Mouse (Mus musculus): Measurements from ENCODE around the gene Ap1b1.

The Ap1b1 gene

DNA sequence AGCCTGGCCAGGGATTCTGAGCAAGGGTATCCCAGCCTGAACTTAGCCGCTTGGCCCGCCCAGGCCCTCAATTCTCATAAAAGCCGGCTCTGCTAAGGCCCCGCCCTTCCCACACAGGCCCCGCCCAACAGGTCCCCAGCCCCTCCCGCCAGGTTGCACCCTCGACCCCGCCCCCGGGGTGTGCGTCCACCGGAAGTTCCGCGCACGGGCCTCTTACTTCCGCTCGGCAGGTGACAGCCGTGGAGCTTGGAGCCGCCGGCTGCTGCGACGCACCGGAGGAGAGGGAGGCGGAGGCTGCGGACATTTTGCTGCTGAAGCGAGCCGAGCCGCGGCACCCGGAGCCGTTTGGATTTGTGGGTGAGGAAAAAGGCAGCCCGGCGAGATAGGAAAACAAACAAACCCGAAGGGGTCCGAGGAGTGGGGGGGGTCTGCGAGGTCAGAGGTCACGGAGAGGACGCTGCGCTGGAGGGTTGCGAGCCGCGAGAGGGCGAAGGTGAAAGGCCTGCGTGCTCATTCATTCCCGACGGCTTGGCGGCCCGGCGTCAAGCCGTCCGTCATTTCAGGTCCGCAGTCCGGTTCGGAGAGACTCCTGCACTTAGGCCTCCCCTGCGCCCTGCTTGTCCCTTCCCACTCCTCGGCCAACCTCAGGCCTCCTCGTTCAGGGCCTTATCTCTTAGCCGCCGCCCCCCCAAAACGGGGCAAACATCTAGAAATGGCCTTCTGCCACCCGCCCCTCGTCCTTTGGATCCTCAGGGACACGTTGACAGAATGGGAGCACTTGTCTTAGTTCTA lies at the start of gene Ap1b1:
Ap1b1 (plus strand) TSS at position 130 of the 792 bp plus-strand sequence.
- peak; percentile 84 for DNase-seq (ENCODE audit: low read depth)

DNA sequence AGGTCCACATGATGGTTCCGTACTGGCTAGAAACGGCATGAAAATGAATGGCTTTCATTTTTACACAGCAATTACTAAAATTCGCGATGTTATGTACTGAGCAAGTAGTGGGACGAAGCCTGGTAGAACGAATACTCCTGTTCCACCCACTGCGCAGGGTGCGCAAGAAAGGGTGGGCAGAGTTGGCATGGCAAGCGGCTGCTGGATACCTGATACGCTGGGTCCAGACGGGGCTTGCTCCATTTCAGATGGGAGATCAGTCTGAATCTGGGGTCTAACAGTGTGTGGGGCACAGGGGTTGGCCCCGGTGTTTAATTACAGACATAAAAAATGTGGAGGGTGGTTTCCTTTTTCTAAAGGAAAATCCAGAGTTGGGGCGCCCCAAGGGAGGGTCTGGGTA lies 40.1 kb upstream of the Ap1b1 start:
- no peak for DNase-seq (ENCODE audit: low read depth)

GRCm38 (mm10) chr11:4946947-4947812 lies 39.4 kb upstream of the Ap1b1 start:
- DNase-seq (ENCODE audit: low read depth), result no peak

- no peak for DNase-seq (ENCODE audit: low read depth)
These were observed 38.8 kb upstream of the Ap1b1 start, which contains the start of gene Nefh for GRCm38 (mm10) chr11:4947813-4948174. Gene Nefh, minus strand, starts transcription at chr11:4948064.

DNA sequence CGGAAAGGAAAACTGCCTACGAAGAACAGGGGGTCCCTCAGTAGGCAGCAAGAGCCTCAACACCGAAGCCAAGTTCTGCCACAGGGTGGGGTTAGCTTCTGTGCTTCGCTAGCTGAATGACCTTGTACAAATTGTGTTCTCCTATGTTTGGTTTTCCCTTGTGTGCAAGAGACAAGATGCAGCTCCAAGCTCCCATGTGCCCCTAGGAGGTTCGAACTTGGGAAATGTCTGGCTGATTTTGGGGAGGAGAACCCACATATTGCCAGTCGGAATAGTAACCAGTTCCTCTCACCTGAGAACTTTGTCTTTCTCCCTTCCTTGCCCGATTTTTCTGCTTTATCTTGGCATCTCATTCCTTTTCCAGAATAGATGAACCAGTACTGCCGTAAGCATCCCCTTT lies 37.8 kb upstream of the Ap1b1 start:
- DNase-seq (ENCODE audit: low read depth), result no peak

DNA sequence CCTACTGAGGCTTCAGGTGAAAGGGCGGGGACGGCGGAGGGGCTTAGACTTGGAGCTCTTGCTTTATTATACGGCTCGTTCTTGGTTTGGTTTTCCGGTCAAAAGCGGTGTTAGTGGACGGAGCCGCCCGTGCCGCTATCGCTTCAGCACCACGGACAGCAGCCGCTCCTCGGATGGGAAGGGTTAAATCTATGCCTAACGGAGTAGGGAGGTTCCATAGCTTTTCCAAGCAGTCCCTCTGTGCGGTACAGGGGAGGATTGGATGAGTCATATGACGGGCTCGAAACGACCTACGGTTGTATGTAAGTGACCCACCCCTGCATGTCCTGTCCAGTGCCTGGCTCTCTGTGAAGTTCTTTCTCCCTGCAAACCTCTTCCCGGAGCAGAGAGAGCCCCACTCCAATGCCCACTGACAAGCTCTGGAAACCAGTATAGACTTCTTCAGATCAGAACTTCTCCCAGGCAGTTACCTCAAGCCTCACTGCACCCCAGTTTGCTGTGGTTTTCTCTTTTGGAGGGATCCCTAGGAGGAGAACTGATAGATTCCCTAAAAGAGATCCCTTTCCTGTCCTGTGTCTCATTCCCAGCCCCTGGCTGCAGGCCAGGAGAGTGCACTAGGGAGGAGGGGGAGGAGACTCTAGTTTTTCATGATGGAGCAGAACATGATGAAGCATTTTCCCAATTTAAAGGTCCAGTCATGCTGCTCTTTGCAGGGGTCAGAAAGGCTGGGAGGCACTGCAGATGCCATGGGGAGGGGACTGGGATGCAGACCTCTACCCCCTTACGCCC lies 37.2 kb upstream of the Ap1b1 start:
- peak; percentile 39 for DNase-seq (ENCODE audit: low read depth)

- DNase-seq (ENCODE audit: low read depth), result no peak
These were observed 33.2 kb upstream of the Ap1b1 start for GRCm38 (mm10) chr11:4953401-4953800.

DNA sequence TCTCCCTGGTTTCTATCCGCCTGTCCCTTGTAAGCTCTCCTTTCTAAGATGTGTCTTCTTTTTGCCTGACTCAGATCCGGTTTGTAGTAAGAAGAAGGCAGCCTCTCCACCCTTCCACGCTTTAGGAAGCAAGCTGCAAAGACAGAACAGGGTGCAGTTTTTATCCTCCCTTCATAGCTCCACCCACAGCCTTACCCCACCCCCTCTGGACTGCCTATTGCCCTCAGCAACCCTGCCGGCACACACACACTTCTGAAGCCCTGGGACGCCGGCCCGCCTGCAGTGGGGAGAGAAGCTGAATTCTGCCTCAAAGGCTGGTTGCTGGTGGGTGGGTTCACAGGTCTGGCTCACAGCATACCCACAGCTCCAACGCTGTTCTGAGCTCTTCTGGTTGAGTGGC lies 32.7 kb upstream of the Ap1b1 start:
- no peak for DNase-seq (ENCODE audit: low read depth)

DNA sequence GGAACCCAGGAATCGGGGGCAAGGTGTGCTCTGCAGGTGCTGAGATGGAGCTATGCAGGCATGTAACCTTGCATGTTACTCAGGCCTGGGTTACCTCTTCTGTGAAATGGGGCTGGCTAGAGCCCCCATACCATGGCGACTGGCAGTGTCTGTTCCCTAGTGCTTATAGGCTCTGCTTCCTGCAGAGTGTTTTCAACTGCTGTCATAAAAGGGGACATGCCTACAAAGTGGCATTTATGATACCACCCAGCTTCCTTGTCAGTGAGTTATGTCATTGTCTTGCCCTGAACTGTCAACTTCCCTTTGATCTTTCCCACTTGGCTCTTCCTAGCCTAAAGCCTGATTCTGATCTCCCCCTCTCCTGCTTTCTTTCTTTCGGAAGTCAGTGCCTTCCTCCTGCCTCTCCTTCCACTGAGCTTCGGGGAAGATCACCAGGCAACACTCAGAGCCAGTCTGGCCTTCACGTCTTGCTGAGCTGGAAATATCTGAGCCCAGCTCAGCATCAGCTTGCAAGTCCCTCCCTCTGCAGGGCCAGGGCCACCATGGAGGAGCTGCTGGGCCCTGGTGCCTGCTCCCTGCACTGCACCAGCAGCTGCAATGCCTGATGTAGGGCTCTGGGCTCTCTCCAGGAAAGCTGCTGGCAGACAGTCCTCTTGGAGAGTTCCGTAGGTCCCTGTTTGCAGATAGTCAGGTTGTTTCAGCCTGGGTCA lies 23.4 kb upstream of the Ap1b1 start:
- no peak for DNase-seq (ENCODE audit: low read depth)

DNA sequence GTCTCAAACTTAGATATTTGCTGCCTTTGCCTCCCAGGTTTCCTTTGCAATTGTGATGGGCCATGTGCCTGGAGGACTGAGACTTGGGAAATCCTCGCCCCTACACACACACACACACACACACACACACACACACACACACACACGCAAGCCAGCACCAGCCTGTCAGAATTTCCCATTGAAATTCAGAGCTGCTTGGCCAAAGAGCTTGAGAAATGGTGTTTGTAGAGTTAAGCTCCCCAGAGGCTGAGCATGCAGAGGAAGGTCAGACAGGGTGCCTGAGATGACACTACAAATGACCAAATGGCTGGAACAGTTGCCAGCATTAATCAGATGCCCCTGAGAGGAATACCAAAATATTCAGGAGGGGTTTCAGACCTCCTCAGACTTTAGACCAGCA lies 20.3 kb upstream of the Ap1b1 start:
- DNase-seq (ENCODE audit: low read depth), result no peak

DNA sequence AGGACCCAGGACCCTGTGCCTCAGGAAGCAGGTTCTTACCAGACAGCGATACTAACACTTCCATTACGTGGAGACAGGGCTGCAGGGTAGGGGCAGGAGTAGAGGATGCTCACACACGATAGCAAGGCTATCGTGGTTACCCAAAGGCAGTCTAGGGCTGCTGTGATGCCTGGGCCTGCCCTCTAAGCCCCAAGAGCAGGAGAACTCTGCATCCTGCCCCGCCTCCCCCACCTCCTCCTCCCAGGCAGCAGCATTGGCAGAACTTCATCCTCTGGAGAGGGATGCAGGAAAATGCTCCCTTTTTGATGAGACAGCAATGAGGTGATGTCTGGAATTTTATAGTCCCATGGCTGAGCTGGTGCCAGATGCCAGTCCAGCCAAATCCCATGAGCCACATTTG lies 19.7 kb upstream of the Ap1b1 start:
- no peak for DNase-seq (ENCODE audit: low read depth)

DNA sequence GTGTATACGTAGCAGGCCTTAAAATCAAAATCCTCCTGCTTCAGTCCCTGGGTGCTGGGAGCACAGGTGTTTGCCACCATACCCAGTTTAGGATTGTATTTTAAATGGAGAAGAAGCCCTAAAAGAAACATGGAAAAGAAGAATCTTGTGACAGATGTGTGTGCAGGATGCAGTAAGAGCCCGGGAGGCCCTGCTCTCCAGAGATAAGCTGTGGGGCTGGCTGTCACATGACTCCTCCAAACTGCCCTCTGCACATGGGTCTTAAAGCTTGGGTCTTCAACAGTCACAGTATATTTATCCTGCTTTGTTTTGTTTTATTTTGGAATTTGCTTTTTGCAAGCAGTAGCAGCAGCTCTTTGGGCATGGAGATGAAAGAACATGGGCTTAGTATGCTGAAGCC lies 19.1 kb upstream of the Ap1b1 start:
- no peak for DNase-seq (ENCODE audit: low read depth)

- DNase-seq (ENCODE audit: low read depth), result no peak
These were observed 18.2 kb upstream of the Ap1b1 start for GRCm38 (mm10) chr11:4968376-4968775.

DNA sequence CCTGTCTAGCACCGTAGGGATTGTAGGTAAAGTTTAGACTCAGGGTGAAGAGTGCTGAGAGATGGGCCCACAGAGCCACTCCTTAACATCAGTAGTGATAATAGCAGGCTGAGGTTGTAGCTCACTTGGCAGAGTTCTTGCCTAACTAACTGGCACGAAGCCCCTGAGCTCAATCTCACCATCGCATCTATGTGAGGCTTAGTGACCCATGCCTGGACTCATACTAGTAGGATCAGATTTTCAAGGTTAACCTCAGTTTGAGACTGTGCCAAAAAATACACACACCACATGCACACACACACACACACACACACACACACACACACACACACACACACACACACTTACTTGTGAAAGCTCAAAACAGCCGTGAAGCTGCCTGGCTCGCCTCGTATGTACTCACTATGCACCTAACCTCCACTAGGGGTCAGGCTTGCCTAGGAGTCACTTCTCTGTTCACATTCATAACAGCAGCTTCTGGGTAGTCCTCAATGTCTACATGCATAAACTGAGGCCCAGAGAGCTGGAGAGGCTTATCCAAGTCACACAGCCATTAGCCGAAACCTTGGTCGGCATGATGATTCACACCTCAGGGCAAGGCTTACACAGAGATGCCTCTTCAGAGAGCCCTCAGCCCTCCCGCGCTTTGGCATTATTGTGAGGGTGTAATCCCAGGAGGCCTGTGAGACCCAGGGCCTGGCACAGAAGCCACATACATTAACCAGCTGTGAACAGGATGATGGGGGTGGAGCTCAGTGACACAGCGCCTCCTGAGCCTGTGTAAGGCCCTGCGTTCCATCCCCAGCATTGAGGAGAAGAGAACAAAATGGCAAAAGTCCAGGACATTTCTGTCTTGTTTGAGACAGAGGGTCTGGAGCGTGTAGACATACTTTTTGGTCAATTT lies 13.4 kb upstream of the Ap1b1 start:
- peak; percentile 82 for DNase-seq (ENCODE audit: low read depth)

DNA sequence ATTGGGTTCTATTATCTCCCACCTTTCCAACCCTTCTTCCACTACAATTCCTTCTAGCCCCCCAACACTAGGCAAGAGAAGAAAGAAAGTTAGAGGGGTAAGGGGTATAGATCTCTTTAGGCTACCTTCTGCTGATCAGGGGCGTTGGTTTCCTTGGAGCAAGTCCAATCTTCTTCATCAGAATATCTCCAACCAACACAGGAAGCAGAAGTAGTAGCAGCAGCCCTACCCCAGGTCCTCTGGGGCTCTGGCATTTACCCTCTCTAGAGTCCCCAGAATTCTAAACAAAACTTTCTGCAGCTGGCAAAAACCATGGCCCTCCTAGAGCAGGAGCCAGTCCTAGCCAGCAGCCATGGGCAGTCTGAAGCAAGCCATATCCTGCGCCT lies 12.8 kb upstream of the Ap1b1 start:
- no peak for DNase-seq (ENCODE audit: low read depth)

GRCm38 (mm10) chr11:4974376-4975122 lies 12.1 kb upstream of the Ap1b1 start:
- no peak for DNase-seq (ENCODE audit: low read depth)

DNA sequence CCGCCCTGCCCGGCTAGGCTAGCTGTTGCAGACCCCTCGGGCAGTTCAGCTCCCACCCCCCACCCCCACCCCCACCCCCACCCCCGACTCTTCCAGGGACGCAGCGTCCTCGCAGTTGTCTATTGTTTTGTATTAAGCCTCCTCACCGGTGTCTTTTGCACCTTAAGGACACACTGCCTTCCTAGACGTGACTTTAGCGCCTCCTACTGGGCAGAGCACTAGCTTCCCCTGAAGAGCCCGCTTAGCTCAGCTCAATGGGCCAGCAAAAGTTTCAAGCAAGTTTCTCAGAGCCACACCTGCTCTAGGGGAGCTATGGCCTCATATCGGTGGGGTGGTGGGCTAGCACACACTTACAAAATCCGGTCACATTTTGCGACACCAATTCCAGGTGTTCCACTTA lies 11.0 kb upstream of the Ap1b1 start:
- DNase-seq (ENCODE audit: low read depth), result peak; percentile 83

DNA sequence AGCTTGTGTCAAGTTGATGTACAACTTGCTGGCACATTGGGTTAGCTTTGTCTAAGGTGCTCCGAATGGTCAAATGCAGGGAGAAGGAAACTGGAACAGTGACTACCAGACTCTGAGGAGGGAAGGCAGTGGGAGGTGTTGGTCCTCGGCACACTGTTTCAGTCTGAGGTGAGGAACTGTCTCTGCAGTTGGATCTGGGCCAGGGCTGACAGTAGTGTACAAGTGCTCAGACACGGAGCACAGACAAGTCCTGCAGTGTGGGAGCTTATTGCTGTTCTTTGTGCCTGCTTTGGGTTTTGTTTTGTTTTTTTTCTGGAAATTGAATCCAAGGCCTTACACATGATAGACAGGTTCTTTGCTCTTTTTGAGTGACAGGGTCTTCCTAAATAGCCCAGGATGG lies 3.6 kb upstream of the Ap1b1 start:
- no peak for DNase-seq (ENCODE audit: low read depth)

- DNase-seq (ENCODE audit: low read depth), result no peak
These were observed 3.1 kb upstream of the Ap1b1 start for GRCm38 (mm10) chr11:4983538-4983937.

GRCm38 (mm10) chr11:4984249-4984648 lies 2.4 kb upstream of the Ap1b1 start:
- no peak for DNase-seq (ENCODE audit: low read depth)
